Mouse (Mus musculus) lung, embryonic 16.5 days (tissue): ENCODE measurements at regions not wholly inside any gene's neighbourhood (a gene's known extent, or its start where the extent isn't known, plus 50 kb on each side); places are given as distances from the start of the nearest gene placed in this dataset.

ENCODE experiments used
- ATAC-seq: fragments of 200-750 bp; cut with Nextera tagmentation; 2 replicates; pipeline ENCODE4 v1.8.0; 2017; ENCODE audit warnings: low read depth, mild to moderate bottlenecking, moderate library complexity
- H3K27ac ChIP-seq: fragments of 300-500 bp; sonication (generic); 2 replicates; pipeline ENCODE4 v1.5.1; 2014; ENCODE audit warnings: mild to moderate bottlenecking, control low read depth, low read length
- H3K27me3 ChIP-seq: fragments of 300-500 bp; sonication (generic); 2 replicates; pipeline ENCODE4 v1.6.1; 2014; ENCODE audit warnings: low read depth, low read length, mixed read lengths; ENCODE audit not compliant: control insufficient read depth, insufficient read depth
- H3K36me3 ChIP-seq: fragments of 300-500 bp; sonication (generic); 2 replicates; pipeline ENCODE4 v1.6.1; 2014; ENCODE audit warnings: low read length; ENCODE audit not compliant: control insufficient read depth, insufficient read depth
- H3K4me1 ChIP-seq: fragments of 300-500 bp; sonication (generic); replicated peaks from 2 replicates; pipeline ENCODE4 v1.6.1; 2014; ENCODE audit warnings: low read length, mixed read lengths; ENCODE audit not compliant: control insufficient read depth, insufficient read depth
- H3K4me2 ChIP-seq: fragments of 300-500 bp; sonication (generic); 2 replicates; pipeline ENCODE4 v1.6.1; 2014; ENCODE audit warnings: low read depth, low read length, control low read depth
- H3K4me3 ChIP-seq: fragments of 300-500 bp; sonication (generic); 2 replicates; pipeline ENCODE4 v1.5.1; 2014; ENCODE audit warnings: mild to moderate bottlenecking, low read length, control low read depth
- H3K9ac ChIP-seq: fragments of 300-500 bp; sonication (generic); 2 replicates; pipeline ENCODE4 v1.6.1; 2014; ENCODE audit warnings: low read length, control low read depth
- H3K9me3 ChIP-seq: fragments of 300-500 bp; sonication (generic); 2 replicates; pipeline ENCODE4 v1.6.1; 2016; ENCODE audit warnings: low read length; ENCODE audit not compliant: control insufficient read depth
- WGBS: fragments of 180-500 bp; shearing (Covaris S2); extraction: QIAGEN DNeasy Blood & Tissue Kit; methylation state at CpG from one replicate; pipeline ENCODE4 v1.1.7; 2014; 5-methylcytosine and 5-hydroxymethylcytosine counted together

DNA sequence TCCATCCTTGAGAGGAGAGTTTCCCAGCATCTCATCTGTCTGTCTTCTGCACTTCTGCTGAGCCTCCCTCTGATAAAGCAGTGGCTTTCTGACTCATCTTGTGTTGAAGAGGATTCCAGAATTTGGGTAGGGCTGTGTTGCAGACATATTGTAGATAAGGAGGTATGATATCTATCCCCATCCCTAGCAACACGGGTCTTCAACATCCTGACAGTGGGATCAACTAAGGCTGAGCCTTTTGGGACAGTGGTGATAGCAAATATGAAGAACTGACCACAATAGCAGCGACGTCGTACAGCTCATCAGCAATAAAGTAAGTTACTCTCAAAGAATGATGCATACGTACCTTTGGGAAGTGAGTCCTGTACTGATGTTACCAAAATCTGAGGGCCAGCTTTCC is 117.2 kb upstream of the Pgrmc2 start:
- no peaks in the 10 kb centered on the region for H3K36me3 ChIP-seq
- no peak overlapping the region for H3K4me3 ChIP-seq
- no peak overlapping the region for H3K4me2 ChIP-seq
- H3K27me3 ChIP-seq: peaks cover 3% of the 10 kb centered on the region; the same call in 1 of the 2 replicates
- no peaks in the 10 kb centered on the region for H3K4me1 ChIP-seq
- ATAC-seq: no peak
- 80% methylated on average over 5 of the region's 5 CpGs for WGBS
- H3K9ac ChIP-seq: no peak overlapping the region
- H3K27ac ChIP-seq: no peak overlapping the region
- H3K9me3 ChIP-seq: no peaks in the 10 kb centered on the region

DNA sequence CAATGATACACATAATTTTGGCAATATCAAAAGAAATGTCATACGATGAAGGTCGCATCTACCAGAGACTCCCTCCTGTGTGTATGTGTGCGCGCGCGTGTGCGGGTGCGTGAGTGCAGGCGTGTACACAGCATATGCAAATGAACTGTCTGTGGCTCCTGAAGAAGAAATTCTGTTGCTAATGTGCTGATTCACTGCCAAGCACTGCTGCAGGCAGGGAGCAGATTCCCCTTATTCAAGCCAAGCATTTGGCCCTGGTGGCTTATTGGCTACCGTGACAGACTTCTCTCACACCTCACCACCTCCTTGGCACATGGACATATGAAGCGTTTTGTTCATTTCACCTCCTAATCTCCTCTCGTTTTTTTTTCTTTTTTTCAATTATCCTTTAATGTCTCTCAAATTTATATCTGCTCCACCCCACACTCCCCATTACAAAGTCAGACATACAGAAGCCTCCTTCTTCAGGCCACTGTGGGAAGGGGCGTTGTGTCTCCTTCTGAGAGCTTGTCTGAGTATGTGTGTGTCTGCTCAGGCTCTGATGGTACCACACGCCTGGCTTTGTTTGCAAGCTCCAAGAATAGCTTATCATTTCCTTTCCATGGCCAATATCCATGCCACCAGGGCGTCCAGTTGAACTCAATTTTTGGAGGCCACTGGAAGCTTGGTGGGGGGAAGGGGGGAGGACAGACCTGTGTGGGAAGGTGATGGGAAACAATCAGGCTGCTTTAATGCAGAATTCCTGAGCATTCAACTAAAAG is 115.5 kb upstream of the Pgrmc2 start:
- Histone ChIP-seq H3K9ac (no peak overlapping the region), H3K4me2 (no peak overlapping the region), H3K9me3 (no peaks in the 10 kb centered on the region), H3K27ac (no peak overlapping the region), H3K27me3 (no peaks in the 10 kb centered on the region; the same call in 1 of the 2 replicates), H3K36me3 (no peaks in the 10 kb centered on the region), H3K4me1 (no peaks in the 10 kb centered on the region), H3K4me3 (no peak overlapping the region)
- ATAC-seq: no peak
- WGBS: 64% methylated on average over 15 of the region's 15 CpGs

DNA sequence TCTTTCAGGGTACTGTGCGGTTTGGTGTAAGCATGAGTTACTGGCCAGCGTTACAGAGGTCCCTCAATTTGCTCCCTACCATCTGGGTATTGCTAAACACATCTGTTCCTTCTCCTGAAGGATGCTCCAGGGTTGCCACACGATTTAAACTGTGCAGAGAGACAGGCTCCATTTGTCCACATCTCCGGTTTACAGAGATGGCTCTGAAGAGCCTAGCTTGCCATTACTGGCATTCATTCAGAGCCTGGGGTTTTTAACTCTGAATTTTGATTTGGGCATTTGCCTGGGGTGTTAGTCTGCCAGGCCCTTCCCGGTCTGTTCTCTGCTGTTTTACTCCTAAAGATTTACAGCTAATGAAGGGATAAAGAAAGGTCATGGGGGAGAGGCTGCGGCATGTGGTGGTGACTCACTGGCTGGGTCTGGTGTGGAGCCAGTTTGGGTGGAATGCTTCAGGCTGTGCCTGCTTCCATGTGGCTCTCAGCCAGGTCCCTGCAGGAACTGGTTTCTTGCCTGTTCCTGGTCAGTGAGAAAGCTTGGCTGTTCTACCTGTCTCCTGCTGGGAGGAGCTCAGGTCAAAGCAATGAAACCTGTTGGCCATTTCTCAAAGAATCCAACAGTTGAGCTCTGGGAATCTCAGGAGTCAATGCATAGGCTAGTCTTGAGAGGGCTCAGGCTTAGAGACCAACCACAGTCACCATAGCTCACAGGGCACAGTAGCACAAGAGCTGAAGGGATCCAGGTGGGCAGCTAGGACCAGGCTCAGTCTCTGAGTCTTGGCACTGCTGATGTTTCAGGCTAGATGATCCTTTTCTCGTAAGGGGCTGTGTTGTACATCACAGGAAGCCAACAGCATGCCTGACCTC is 112.5 kb upstream of the Pgrmc2 start:
- Histone ChIP-seq H3K4me2 (no peak overlapping the region), H3K9me3 (no peaks in the 10 kb centered on the region), H3K27ac (no peak overlapping the region), H3K9ac (no peak overlapping the region), H3K4me3 (no peak overlapping the region), H3K36me3 (no peaks in the 10 kb centered on the region), H3K4me1 (no peaks in the 10 kb centered on the region), H3K27me3 (no peaks in the 10 kb centered on the region; the same call in 1 of the 2 replicates)
- ATAC-seq: peak; percentile 70
- WGBS: 57% methylated on average over 7 of the region's 7 CpGs

GRCm38 (mm10) chr3:41194311-41195112 is 111.7 kb upstream of the Pgrmc2 start:
- 77% methylated on average over 9 of the region's 9 CpGs for WGBS
- ATAC-seq: no peak
- Histone ChIP-seq H3K27me3 (no peaks in the 10 kb centered on the region), H3K9ac (no peak overlapping the region), H3K4me2 (no peak overlapping the region), H3K4me1 (no peaks in the 10 kb centered on the region), H3K27ac (no peak overlapping the region), H3K36me3 (no peaks in the 10 kb centered on the region), H3K9me3 (no peaks in the 10 kb centered on the region), H3K4me3 (no peak overlapping the region)

DNA sequence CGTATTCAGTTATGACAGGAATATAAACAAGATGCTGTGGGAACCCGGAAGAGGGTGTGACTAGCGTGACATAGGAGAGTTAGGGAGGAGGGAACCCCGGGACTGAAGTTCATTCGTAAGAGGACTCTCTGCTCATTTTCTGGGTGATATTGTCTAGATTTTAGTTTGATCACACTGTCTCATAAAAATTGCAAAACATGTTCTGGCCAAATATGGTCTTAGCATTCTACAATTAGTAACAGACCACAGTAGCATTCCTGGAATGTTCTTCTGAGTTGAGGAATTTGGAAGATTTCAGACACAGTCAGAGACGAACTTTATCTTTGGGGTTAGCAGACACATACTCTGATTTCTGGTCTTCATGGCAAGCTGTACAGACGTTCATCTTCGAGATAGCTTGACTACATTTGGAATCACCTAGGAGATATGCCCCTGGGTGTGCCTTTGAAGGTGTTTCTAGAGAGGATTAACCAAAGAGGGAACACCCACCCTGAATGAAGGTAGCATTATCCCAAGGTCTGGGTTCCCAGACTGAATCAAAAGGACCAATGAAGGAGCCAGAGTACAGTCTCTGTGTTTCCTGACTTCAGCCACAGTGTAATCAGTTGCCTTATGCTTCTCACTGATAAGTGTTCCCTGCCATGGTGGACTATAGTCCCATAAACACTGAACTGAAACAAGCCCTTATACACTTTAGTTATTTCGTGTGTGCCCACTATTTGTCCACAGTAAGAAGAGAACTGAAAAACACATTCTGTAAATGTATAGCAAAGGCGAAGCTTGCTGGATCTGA is 102.7 kb upstream of the Pgrmc2 start:
- WGBS: 51% methylated on average over 10 of the region's 10 CpGs
- H3K27me3 ChIP-seq: no peaks in the 10 kb centered on the region
- no peak overlapping the region for H3K4me2 ChIP-seq
- ATAC-seq: peak; percentile 45; the same call in 1 of the 2 replicates
- no peak overlapping the region for H3K4me3 ChIP-seq
- H3K9me3 ChIP-seq: no peaks in the 10 kb centered on the region
- H3K9ac ChIP-seq: no peak overlapping the region
- H3K36me3 ChIP-seq: no peaks in the 10 kb centered on the region
- no peak overlapping the region for H3K27ac ChIP-seq
- no peaks in the 10 kb centered on the region for H3K4me1 ChIP-seq

- Histone ChIP-seq H3K9ac (no peak overlapping the region), H3K4me3 (no peak overlapping the region), H3K9me3 (no peaks in the 10 kb centered on the region), H3K27ac (no peak overlapping the region), H3K27me3 (no peaks in the 10 kb centered on the region), H3K36me3 (no peaks in the 10 kb centered on the region), H3K4me1 (no peaks in the 10 kb centered on the region), H3K4me2 (no peak overlapping the region)
- no peak for ATAC-seq
- WGBS: 44% methylated on average over 7 of the region's 7 CpGs
These were observed 101.5 kb upstream of the Pgrmc2 start for GRCm38 (mm10) chr3:41184375-41184774.

DNA sequence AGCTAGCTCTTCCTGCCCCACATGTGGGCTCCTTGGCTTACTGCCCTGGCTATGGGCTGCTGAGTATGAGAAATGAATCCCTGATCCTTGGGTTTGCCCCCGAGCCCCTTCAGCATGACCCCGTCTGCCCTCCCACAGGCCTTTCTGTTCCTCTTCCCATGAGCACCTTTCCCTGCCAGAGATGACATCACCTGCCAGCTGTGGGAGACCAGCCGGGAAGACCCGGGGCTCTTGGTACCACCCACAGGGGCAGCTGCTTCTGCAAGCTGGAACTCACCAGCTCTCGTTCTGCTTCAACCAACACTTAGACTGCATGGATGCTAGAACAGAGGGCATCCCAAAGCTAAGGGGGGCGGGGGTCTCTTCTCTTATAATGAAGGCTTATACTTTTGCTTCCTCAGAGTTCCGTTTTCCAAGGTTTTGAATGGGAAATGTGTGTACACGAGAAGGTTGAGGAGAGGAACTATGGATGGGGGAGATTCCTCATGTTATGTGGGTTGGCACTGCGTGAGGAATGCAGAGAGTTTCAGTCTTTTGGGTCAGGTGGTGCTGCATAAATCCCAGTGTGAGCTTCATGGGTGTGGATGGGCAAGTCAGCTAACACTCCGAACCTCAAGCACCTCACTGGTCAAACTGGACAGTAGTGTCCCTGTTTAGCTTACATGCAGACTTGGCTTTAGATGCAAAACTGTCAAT is 100.2 kb upstream of the Pgrmc2 start:
- Histone ChIP-seq H3K27ac (no peak overlapping the region), H3K27me3 (no peaks in the 10 kb centered on the region), H3K4me1 (no peaks in the 10 kb centered on the region), H3K4me2 (no peak overlapping the region), H3K36me3 (no peaks in the 10 kb centered on the region), H3K9me3 (no peaks in the 10 kb centered on the region), H3K4me3 (no peak overlapping the region), H3K9ac (no peak overlapping the region)
- 47% methylated on average over 10 of the region's 10 CpGs for WGBS
- no peak for ATAC-seq
